Mouse (Mus musculus): ENCODE data around the gene Iqcd. TPM values are rescaled to one million over a fixed set of nuclear protein-coding genes. Genes with fewer than 3 reads are reported as not detected.

Iqcd gene
- polyA plus RNA-seq, 1 experiment from 2014 or later, result 0.67 TPM

DNA sequence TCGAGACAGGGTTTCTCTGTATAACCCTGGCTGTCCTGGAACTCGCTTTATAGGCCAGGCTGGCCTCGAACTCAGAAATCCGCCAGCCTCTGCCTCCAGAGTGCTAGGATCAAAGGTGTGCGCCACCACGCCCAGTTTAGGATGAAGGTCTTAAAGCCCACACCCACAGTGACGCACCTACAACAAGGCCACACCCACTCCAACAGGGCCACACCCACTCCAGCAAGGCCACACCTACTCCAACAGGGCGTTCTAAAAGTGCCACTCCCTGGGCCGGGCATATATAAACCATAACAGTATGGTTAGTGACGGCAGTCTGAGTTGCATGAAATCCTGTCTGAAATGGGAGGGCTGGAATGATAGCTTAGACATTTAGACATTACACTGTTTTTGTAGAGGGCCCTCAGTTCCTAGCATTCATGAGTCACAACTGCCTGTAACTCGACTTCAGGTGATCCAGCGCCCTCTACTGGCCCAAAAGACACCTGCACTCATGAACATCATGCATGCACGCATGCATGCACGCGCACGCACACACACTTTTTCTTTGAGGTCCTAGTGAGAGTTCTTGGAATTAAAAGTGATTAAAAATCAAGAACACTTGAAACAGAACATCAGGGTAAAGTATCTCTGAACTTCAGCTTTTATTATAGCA, 1.7 kb downstream of the Iqcd start:
- Histone ChIP-seq H3K36me3 (ENCODE audit: control insufficient read depth, insufficient read depth, low read length) (no peaks in the 10 kb centered on the region), H3K9me3 (replicated peaks; ENCODE audit: control insufficient read depth, low read length) (0 out of 2 replicates have a peak, but pooled peaks cover 8% of the 10 kb centered on the region), H3K4me2 (ENCODE audit: low read depth, low read length) (no peak overlapping the region), H3K9ac (ENCODE audit: low read length) (no peak overlapping the region), H3K4me3 (replicated peaks; ENCODE audit: low read length) (no peak overlapping the region), H3K27ac (ENCODE audit: low read length) (no peak overlapping the region), H3K4me1 (ENCODE audit: control insufficient read depth, insufficient read depth, low read length) (peaks cover 22% of the 10 kb centered on the region), H3K27me3 (ENCODE audit: control insufficient read depth, insufficient read depth, low read length) (no peaks in the 10 kb centered on the region)
- no peak for ATAC-seq (ENCODE audit: insufficient read depth, low FRiP score)
- whole genome bisulfite sequencing, result 69% methylated on average over 16 of the region's 16 CpGs

GRCm38 (mm10) chr5:120592141-120592540, 3.3 kb downstream of the Iqcd start:
- no peak overlapping the region for H3K4me3 ChIP-seq (replicated peaks; ENCODE audit: low read length)
- no peaks in the 10 kb centered on the region for H3K36me3 ChIP-seq (ENCODE audit: control insufficient read depth, insufficient read depth, low read length)
- H3K9ac ChIP-seq (ENCODE audit: low read length), result no peak overlapping the region
- WGBS, result 68% methylated on average over 7 of the region's 7 CpGs
- 0 out of 2 replicates have a peak, but pooled peaks cover 8% of the 10 kb centered on the region for H3K9me3 ChIP-seq (replicated peaks; ENCODE audit: control insufficient read depth, low read length)
- no peak for ATAC-seq (ENCODE audit: insufficient read depth, low FRiP score)
- H3K4me2 ChIP-seq (ENCODE audit: low read depth, low read length), result no peak overlapping the region
- no peaks in the 10 kb centered on the region for H3K27me3 ChIP-seq (ENCODE audit: control insufficient read depth, insufficient read depth, low read length)
- peaks cover 11% of the 10 kb centered on the region for H3K4me1 ChIP-seq (ENCODE audit: control insufficient read depth, insufficient read depth, low read length)
- no peak overlapping the region for H3K27ac ChIP-seq (ENCODE audit: low read length)

DNA sequence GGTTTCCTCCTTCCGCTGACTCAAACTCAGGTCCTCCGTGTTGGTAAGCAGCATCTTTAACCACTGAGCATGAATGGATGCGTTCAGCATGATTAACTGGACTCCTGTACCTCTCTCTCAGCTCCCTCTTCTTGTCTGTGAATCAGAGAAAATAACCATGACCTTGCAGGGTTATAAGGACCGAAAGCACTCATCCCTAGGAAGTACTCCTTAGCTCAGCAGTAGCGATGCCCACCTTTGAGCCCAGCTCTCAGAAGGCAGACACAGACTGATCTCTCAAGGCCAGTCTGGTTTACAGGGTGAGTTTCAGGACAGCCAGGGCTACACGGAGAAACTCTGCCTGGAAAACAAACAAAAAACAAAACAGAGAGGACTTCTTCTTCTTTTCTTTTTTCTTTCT, 5.7 kb downstream of the Iqcd start:
- H3K9ac ChIP-seq (ENCODE audit: low read length), result no peak overlapping the region
- no peaks in the 10 kb centered on the region for H3K4me1 ChIP-seq (ENCODE audit: control insufficient read depth, insufficient read depth, low read length)
- no peaks in the 10 kb centered on the region for H3K36me3 ChIP-seq (ENCODE audit: control insufficient read depth, insufficient read depth, low read length)
- no peak overlapping the region for H3K4me3 ChIP-seq (replicated peaks; ENCODE audit: low read length)
- no peak overlapping the region for H3K4me2 ChIP-seq (ENCODE audit: low read depth, low read length)
- H3K27ac ChIP-seq (ENCODE audit: low read length), result no peak overlapping the region
- no peaks in the 10 kb centered on the region for H3K27me3 ChIP-seq (ENCODE audit: control insufficient read depth, insufficient read depth, low read length)
- 0 out of 2 replicates have a peak, but pooled peaks cover 8% of the 10 kb centered on the region for H3K9me3 ChIP-seq (replicated peaks; ENCODE audit: control insufficient read depth, low read length)
- no peak for ATAC-seq (ENCODE audit: insufficient read depth, low FRiP score)
- WGBS, result 84% methylated on average over 6 of the region's 6 CpGs

- Histone ChIP-seq H3K27me3 (ENCODE audit: control insufficient read depth, insufficient read depth, low read length) (no peaks in the 10 kb centered on the region), H3K4me1 (ENCODE audit: control insufficient read depth, insufficient read depth, low read length) (no peaks in the 10 kb centered on the region), H3K4me2 (ENCODE audit: low read depth, low read length) (no peak overlapping the region), H3K36me3 (ENCODE audit: control insufficient read depth, insufficient read depth, low read length) (no peaks in the 10 kb centered on the region), H3K4me3 (replicated peaks; ENCODE audit: low read length) (no peak overlapping the region), H3K9me3 (replicated peaks; ENCODE audit: control insufficient read depth, low read length) (no peaks in the 10 kb centered on the region), H3K27ac (ENCODE audit: low read length) (no peak overlapping the region), H3K9ac (ENCODE audit: low read length) (no peak overlapping the region)
- WGBS, result 85% methylated on average over 6 of the region's 6 CpGs
- ATAC-seq (ENCODE audit: insufficient read depth, low FRiP score), result peak; percentile 44; the same call in 1 of the 2 replicates
Observed at GRCm38 (mm10) chr5:120599625-120600024, 10.8 kb downstream of the Iqcd start.

- no peaks in the 10 kb centered on the region for H3K27me3 ChIP-seq (ENCODE audit: control insufficient read depth, insufficient read depth, low read length)
- no peaks in the 10 kb centered on the region for H3K9me3 ChIP-seq (replicated peaks; ENCODE audit: control insufficient read depth, low read length)
- no peak for ATAC-seq (ENCODE audit: insufficient read depth, low FRiP score)
- WGBS, result 48% methylated on average over 11 of the region's 11 CpGs
- H3K4me1 ChIP-seq (ENCODE audit: control insufficient read depth, insufficient read depth, low read length), result peaks cover 5% of the 10 kb centered on the region; the same call in 1 of the 2 replicates
- no peak overlapping the region for H3K9ac ChIP-seq (ENCODE audit: low read length)
- no peaks in the 10 kb centered on the region for H3K36me3 ChIP-seq (ENCODE audit: control insufficient read depth, insufficient read depth, low read length)
- H3K4me3 ChIP-seq (replicated peaks; ENCODE audit: low read length), result no peak overlapping the region
- no peak overlapping the region for H3K27ac ChIP-seq (ENCODE audit: low read length)
- no peak overlapping the region for H3K4me2 ChIP-seq (ENCODE audit: low read depth, low read length)
Observed at GRCm38 (mm10) chr5:120600946-120601668, 12.3 kb downstream of the Iqcd start.

- Histone ChIP-seq H3K27me3 (ENCODE audit: control insufficient read depth, insufficient read depth, low read length) (no peaks in the 10 kb centered on the region), H3K27ac (ENCODE audit: low read length) (no peak overlapping the region), H3K4me3 (replicated peaks; ENCODE audit: low read length) (no peak overlapping the region), H3K4me2 (ENCODE audit: low read depth, low read length) (no peak overlapping the region), H3K36me3 (ENCODE audit: control insufficient read depth, insufficient read depth, low read length) (no peaks in the 10 kb centered on the region), H3K4me1 (ENCODE audit: control insufficient read depth, insufficient read depth, low read length) (peaks cover 5% of the 10 kb centered on the region; the same call in 1 of the 2 replicates), H3K9ac (ENCODE audit: low read length) (no peak overlapping the region), H3K9me3 (replicated peaks; ENCODE audit: control insufficient read depth, low read length) (no peaks in the 10 kb centered on the region)
- WGBS, result 90% methylated on average over 12 of the region's 12 CpGs
- no peak for ATAC-seq (ENCODE audit: insufficient read depth, low FRiP score)
Observed at GRCm38 (mm10) chr5:120602210-120602609, 13.4 kb downstream of the Iqcd start.

DNA sequence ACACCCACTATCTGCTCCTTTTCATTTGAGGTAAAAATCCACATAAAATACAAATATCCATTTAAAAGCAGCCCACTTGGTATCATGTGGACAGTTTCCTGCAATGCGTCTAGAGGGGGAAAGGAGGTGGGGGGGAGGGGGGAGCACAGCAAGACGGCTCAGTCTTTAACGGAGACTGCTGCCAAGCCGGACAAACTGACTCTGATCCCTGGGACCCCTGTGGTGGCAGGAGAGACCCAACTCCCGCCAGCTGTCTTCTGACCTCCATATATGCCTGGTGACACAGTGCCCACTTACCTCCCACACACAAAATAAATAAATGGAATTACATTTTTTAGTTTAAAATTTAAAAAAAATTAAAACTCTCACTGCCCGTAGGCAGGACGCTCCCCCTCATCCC, 14.7 kb downstream of the Iqcd start:
- peaks cover 5% of the 10 kb centered on the region; the same call in 1 of the 2 replicates for H3K4me1 ChIP-seq (ENCODE audit: control insufficient read depth, insufficient read depth, low read length)
- H3K9ac ChIP-seq (ENCODE audit: low read length), result no peak overlapping the region
- no peak for ATAC-seq (ENCODE audit: insufficient read depth, low FRiP score)
- no peak overlapping the region for H3K27ac ChIP-seq (ENCODE audit: low read length)
- H3K9me3 ChIP-seq (replicated peaks; ENCODE audit: control insufficient read depth, low read length), result no peaks in the 10 kb centered on the region
- no peaks in the 10 kb centered on the region for H3K27me3 ChIP-seq (ENCODE audit: control insufficient read depth, insufficient read depth, low read length)
- 70% methylated on average over 7 of the region's 7 CpGs for WGBS
- H3K4me3 ChIP-seq (replicated peaks; ENCODE audit: low read length), result no peak overlapping the region
- no peaks in the 10 kb centered on the region for H3K36me3 ChIP-seq (ENCODE audit: control insufficient read depth, insufficient read depth, low read length)
- no peak overlapping the region for H3K4me2 ChIP-seq (ENCODE audit: low read depth, low read length)

DNA sequence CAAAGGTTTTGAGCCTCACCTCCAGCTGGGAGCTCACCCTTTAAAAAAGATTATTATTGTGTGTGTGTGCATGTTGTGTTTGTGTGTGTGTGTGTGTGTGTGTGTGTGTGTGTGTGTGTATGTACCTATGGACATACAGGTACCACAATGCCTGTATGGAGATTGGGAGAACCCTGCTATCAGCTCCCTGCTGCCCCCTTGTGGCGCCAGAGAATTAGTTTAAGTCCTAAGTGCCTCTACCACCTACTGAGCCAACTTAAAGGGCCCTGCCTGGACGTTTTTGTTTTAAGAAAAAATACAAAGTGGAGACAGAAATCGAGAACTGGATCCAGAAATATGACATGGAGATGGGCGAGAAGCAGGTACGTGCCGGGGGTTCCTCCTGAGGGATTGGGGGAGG, 16.0 kb downstream of the Iqcd start:
- H3K9me3 ChIP-seq (replicated peaks; ENCODE audit: control insufficient read depth, low read length), result no peaks in the 10 kb centered on the region
- peak overlapping the region; percentile 42 for H3K4me3 ChIP-seq (replicated peaks; ENCODE audit: low read length)
- peak; percentile 32; the same call in 1 of the 2 replicates for ATAC-seq (ENCODE audit: insufficient read depth, low FRiP score)
- H3K4me1 ChIP-seq (ENCODE audit: control insufficient read depth, insufficient read depth, low read length), result peaks cover 5% of the 10 kb centered on the region; the same call in 1 of the 2 replicates
- peak overlapping the region; percentile 68 for H3K4me2 ChIP-seq (ENCODE audit: low read depth, low read length)
- no peaks in the 10 kb centered on the region for H3K36me3 ChIP-seq (ENCODE audit: control insufficient read depth, insufficient read depth, low read length)
- 8% methylated on average over 6 of the region's 6 CpGs for WGBS
- H3K9ac ChIP-seq (ENCODE audit: low read length), result peak overlapping the region; percentile 65
- no peaks in the 10 kb centered on the region for H3K27me3 ChIP-seq (ENCODE audit: control insufficient read depth, insufficient read depth, low read length)
- H3K27ac ChIP-seq (ENCODE audit: low read length), result no peak overlapping the region; the same call in 1 of the 2 replicates

DNA sequence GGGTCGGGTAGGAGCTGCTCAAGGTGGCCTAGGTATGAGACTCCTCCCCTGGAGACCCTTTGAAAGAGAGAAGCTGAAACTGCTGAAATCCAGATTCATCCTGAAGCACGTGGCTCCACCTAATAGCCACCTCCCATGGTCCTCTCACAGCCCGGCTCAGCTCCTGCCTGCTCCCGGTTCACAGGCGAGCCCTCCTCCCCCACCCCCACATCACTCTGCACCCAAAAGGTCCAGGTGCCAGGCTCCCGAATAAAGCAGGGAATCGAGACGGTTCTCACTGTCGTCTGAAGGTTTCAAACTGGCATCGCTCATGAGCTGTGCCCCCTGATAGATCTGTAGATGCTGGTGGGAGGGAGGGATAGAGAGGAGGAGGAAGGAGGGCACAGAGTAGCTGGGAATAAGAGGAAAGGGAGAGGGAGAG, 16.4 kb downstream of the Iqcd start:
- WGBS, result under 1% methylated on average over 10 of the region's 10 CpGs
- H3K9me3 ChIP-seq (replicated peaks; ENCODE audit: control insufficient read depth, low read length), result no peaks in the 10 kb centered on the region
- no peaks in the 10 kb centered on the region for H3K27me3 ChIP-seq (ENCODE audit: control insufficient read depth, insufficient read depth, low read length)
- peak overlapping the region; percentile 68 for H3K4me2 ChIP-seq (ENCODE audit: low read depth, low read length)
- H3K27ac ChIP-seq (ENCODE audit: low read length), result no peak overlapping the region; the same call in 1 of the 2 replicates
- peaks cover 5% of the 10 kb centered on the region; the same call in 1 of the 2 replicates for H3K4me1 ChIP-seq (ENCODE audit: control insufficient read depth, insufficient read depth, low read length)
- H3K36me3 ChIP-seq (ENCODE audit: control insufficient read depth, insufficient read depth, low read length), result no peaks in the 10 kb centered on the region
- H3K4me3 ChIP-seq (replicated peaks; ENCODE audit: low read length), result peak overlapping the region; percentile 42
- ATAC-seq (ENCODE audit: insufficient read depth, low FRiP score), result peak; percentile 35; the same call in 1 of the 2 replicates
- peak overlapping the region; percentile 65 for H3K9ac ChIP-seq (ENCODE audit: low read length)
